In the genomic region with DNA sequence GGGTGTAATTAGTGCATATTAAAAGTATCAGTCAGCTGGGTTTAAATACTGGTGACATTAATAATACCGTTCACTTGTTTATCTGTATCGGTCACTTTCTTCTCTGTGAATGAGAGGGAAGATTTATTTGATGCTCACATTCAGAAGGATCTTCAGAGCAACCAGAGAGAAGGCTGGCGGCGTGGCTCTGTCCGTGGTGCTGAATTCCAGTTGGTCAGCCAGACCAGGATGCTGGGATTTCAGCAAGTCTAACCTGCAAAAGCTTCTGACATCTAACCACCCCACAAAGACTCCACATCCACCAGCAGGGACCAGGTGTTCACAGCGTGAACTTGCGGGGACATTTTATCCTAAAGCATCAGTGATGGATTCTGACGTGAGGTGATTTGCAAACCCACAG, we compare ENCODE assay signal across 10 mouse cellular contexts.
DNase-seq lines count a peak whose midpoint lies in the region; ATAC-seq lines count a peak whose summit lies in the region.
"Had no signal": no experiment of that assay in that cellular context is flagged by ENCODE, and none has a peak within 500 bp of the region (broad histone marks: within the 10 kb centered on the region; RNA-seq: fewer than 3 reads in every experiment).

No protein-coding gene starts in this region.

- H3K4me1 ChIP-seq in intestine, embryonic 14.5 days (replicated peaks; ENCODE audit: control insufficient read depth, insufficient read depth, low read length) = no peaks in the 10 kb centered on the region
- H3K4me1 ChIP-seq in intestine, embryonic 16.5 days (ENCODE audit: control insufficient read depth, insufficient read depth, low read length) = no peaks in the 10 kb centered on the region
- H3K4me1 ChIP-seq in limb, embryonic 10.5 days = no peaks in the 10 kb centered on the region
- H3K4me1 ChIP-seq: embryonic facial prominence, embryonic 15.5 days; hindbrain, embryonic 15.5 days had no signal

- no peak overlapping the region for H3K4me3 ChIP-seq in intestine, embryonic 14.5 days (ENCODE audit: low read depth, low read length)
- no peak overlapping the region for H3K4me3 ChIP-seq in intestine, embryonic 16.5 days (ENCODE audit: low read length)
- no peak overlapping the region for H3K4me3 ChIP-seq in limb, embryonic 10.5 days
- H3K4me3 ChIP-seq: embryonic facial prominence, embryonic 15.5 days; hindbrain, embryonic 15.5 days had no signal

- no peak for ATAC-seq in intestine, embryonic 14.5 days (replicated peaks; ENCODE audit: low FRiP score, low TSS enrichment, low read depth)
- ATAC-seq in intestine, embryonic 16.5 days = no peak

- H3K27me3 ChIP-seq in intestine, embryonic 14.5 days (replicated peaks; ENCODE audit: control insufficient read depth, insufficient read depth, low read length) = no peaks in the 10 kb centered on the region
- no peaks in the 10 kb centered on the region for H3K27me3 ChIP-seq in intestine, embryonic 16.5 days (replicated peaks; ENCODE audit: control insufficient read depth, insufficient read depth, low read length)
- no peaks in the 10 kb centered on the region for H3K27me3 ChIP-seq in limb, embryonic 10.5 days (ENCODE audit: low read depth, poor library complexity, severe bottlenecking)
- H3K27me3 ChIP-seq: embryonic facial prominence, embryonic 15.5 days; hindbrain, embryonic 15.5 days had no signal

- no peak overlapping the region for H3K9ac ChIP-seq in intestine, embryonic 14.5 days (ENCODE audit: low read length)
- no peak overlapping the region for H3K9ac ChIP-seq in intestine, embryonic 16.5 days (ENCODE audit: low read depth, low read length)
- H3K9ac ChIP-seq: embryonic facial prominence, embryonic 15.5 days; hindbrain, embryonic 15.5 days had no signal

- peak; percentile 88 for DNase-seq in intestine, embryonic 14.5 days (ENCODE audit: low spot score)
- DNase-seq in ES-CJ7 (ENCODE audit: low read depth, low spot score) = peak; percentile 64
- peak; percentile 58 for DNase-seq in ZHBTc4 (ENCODE audit: low read depth, low spot score)
- DNase-seq in limb, embryonic 10.5 days (ENCODE audit: low spot score) = peak; percentile 82
- DNase-seq in cerebellum, postnatal 14 days = no peak
- DNase-seq in layer of hippocampus, postnatal 10 days (ENCODE audit: low spot score in 2 of 2) = no peak
- no peak for DNase-seq in right cerebral cortex, adult 2 months (ENCODE audit: low spot score in 2 of 2)

- WGBS in intestine, embryonic 14.5 days = 21% methylated on average over 8 of the region's 8 CpGs
- 20% methylated on average over 8 of the region's 8 CpGs for WGBS in intestine, embryonic 16.5 days
- 29% methylated on average over 8 of the region's 8 CpGs for WGBS in limb, embryonic 10.5 days

- H3K4me2 ChIP-seq in intestine, embryonic 14.5 days (ENCODE audit: low read length) = no peak overlapping the region
- no peak overlapping the region for H3K4me2 ChIP-seq in intestine, embryonic 16.5 days (ENCODE audit: low read depth, low read length)
- H3K4me2 ChIP-seq: embryonic facial prominence, embryonic 15.5 days; hindbrain, embryonic 15.5 days had no signal

- H3K9me3 ChIP-seq in intestine, embryonic 14.5 days (ENCODE audit: control insufficient read depth, low read length) = no peaks in the 10 kb centered on the region
- no peaks in the 10 kb centered on the region for H3K9me3 ChIP-seq in intestine, embryonic 16.5 days (ENCODE audit: control insufficient read depth, low read length)
- H3K9me3 ChIP-seq in limb, embryonic 10.5 days (replicated peaks) = no peaks in the 10 kb centered on the region
- H3K9me3 ChIP-seq: embryonic facial prominence, embryonic 15.5 days; hindbrain, embryonic 15.5 days had no signal

- H3K36me3 ChIP-seq in intestine, embryonic 14.5 days (ENCODE audit: control insufficient read depth, insufficient read depth, low read length) = no peaks in the 10 kb centered on the region
- H3K36me3 ChIP-seq in intestine, embryonic 16.5 days (ENCODE audit: control insufficient read depth, insufficient read depth, low read length) = no peaks in the 10 kb centered on the region
- no peaks in the 10 kb centered on the region for H3K36me3 ChIP-seq in limb, embryonic 10.5 days
- H3K36me3 ChIP-seq: embryonic facial prominence, embryonic 15.5 days; hindbrain, embryonic 15.5 days had no signal

- no peak overlapping the region for H3K27ac ChIP-seq in intestine, embryonic 14.5 days (ENCODE audit: low read depth)
- H3K27ac ChIP-seq in intestine, embryonic 16.5 days (ENCODE audit: low read length) = no peak overlapping the region
- no peak overlapping the region for H3K27ac ChIP-seq in limb, embryonic 10.5 days
- H3K27ac ChIP-seq: embryonic facial prominence, embryonic 15.5 days; hindbrain, embryonic 15.5 days had no signal

Comparison
In these comparisons a context has a peak if more than half of its experiments do, and no peak if none do; other contexts are left out.
1. DNase-seq: peak in intestine, embryonic 14.5 days (single experiment), ES-CJ7 (single experiment), ZHBTc4 (single experiment) and limb, embryonic 10.5 days (single experiment); none in cerebellum, postnatal 14 days (0 of 2), layer of hippocampus, postnatal 10 days (0 of 2) and right cerebral cortex, adult 2 months (0 of 2).